Mouse (Mus musculus) layer of hippocampus, postnatal 36 days (tissue): ENCODE data around the gene Samd4b. TPM values are rescaled to one million over a fixed set of nuclear protein-coding genes. Genes with fewer than 3 reads are reported as not detected.

Source experiments
- DNase-seq, 2 experiments: peaks; one replicate each; pipeline ENCODE4 v3.0.0; 2022
- total RNA-seq, 2 experiments: library from RNA; stranded (reverse); gene quantifications; 2 replicates each; pipeline ENCODE4 v1.2.3; 2021

Gene Samd4b
- total RNA-seq, 2 experiments from 2014 or later: 66.4 to 79.4 TPM

GRCm38 (mm10) chr7:28495426-28495825 lies 102.5 kb downstream of the Samd4b start:
- DNase-seq: no peak

- no peak for DNase-seq
Observed at GRCm38 (mm10) chr7:28492310-28492709, 105.6 kb downstream of the Samd4b start.

- no peak for DNase-seq
Observed at GRCm38 (mm10) chr7:28490903-28491302, 107.0 kb downstream of the Samd4b start.

GRCm38 (mm10) chr7:28490410-28490809 lies 107.5 kb downstream of the Samd4b start:
- no peak for DNase-seq

GRCm38 (mm10) chr7:28488030-28488491 lies 109.9 kb downstream of the Samd4b start:
- no peak for DNase-seq

GRCm38 (mm10) chr7:28484192-28484591 lies 113.8 kb downstream of the Samd4b start:
- no peak for DNase-seq

- peak in 1 of 2 experiments; percentile 42 for DNase-seq
Observed at GRCm38 (mm10) chr7:28482854-28483253, 115.1 kb downstream of the Samd4b start.

GRCm38 (mm10) chr7:28478854-28479253 lies 119.1 kb downstream of the Samd4b start:
- DNase-seq: no peak

GRCm38 (mm10) chr7:28477363-28477762 lies 120.6 kb downstream of the Samd4b start:
- no peak for DNase-seq

GRCm38 (mm10) chr7:28476191-28476590 lies 121.8 kb downstream of the Samd4b start:
- no peak for DNase-seq

GRCm38 (mm10) chr7:28467213-28467751 lies 130.7 kb downstream of the Samd4b start:
- DNase-seq: no peak

GRCm38 (mm10) chr7:28466721-28467212 lies 131.2 kb downstream of the Samd4b start:
- DNase-seq: no peak

GRCm38 (mm10) chr7:28464416-28465212 lies 133.3 kb downstream of the Samd4b start:
- peak; percentile 83 to 85 for DNase-seq

- no peak for DNase-seq
Observed at GRCm38 (mm10) chr7:28462769-28463168, 135.2 kb downstream of the Samd4b start.

GRCm38 (mm10) chr7:28460361-28460760 lies 137.6 kb downstream of the Samd4b start:
- DNase-seq: no peak

- DNase-seq: no peak
Observed at GRCm38 (mm10) chr7:28452361-28453005, 145.5 kb downstream of the Samd4b start.

GRCm38 (mm10) chr7:28451531-28452360 lies 146.2 kb downstream of the Samd4b start, which contains the start of gene Lrfn1:
Gene Lrfn1 (plus strand): TSS chr7:28451980.
- no peak for DNase-seq

- DNase-seq: no peak
Observed at GRCm38 (mm10) chr7:28447865-28448820, 149.8 kb downstream of the Samd4b start.

GRCm38 (mm10) chr7:28447101-28447830 lies 150.7 kb downstream of the Samd4b start:
- no peak for DNase-seq

GRCm38 (mm10) chr7:28446446-28446845 lies 151.5 kb downstream of the Samd4b start:
- peak; percentile 79 to 83 for DNase-seq
